Mouse (Mus musculus) liver, postnatal 0 days (tissue): ENCODE results near the gene Gadd45gip1. TPM values are rescaled to one million over a fixed set of nuclear protein-coding genes. Genes with fewer than 3 reads are reported as not detected.

Experiments used
- ATAC-seq: fragments of 200-750 bp; cut with Nextera tagmentation; 2 replicates; pipeline ENCODE4 v1.8.0; 2017; ENCODE audit warnings: mild to moderate bottlenecking, moderate library complexity
- DNase-seq: peaks from one replicate; pipeline ENCODE4 v3.0.0-alpha.2; 2016
- H3K27ac ChIP-seq: fragments of 300-500 bp; sonication (generic); 2 replicates; pipeline ENCODE4 v1.5.1; 2014; ENCODE audit warnings: antibody characterized with exemption, moderate library complexity, mild to moderate bottlenecking, low read depth
- H3K27me3 ChIP-seq: fragments of 300-500 bp; sonication (generic); 2 replicates; pipeline ENCODE4 v1.6.1; 2014; ENCODE audit warnings: low read length, control low read depth, mixed read lengths; ENCODE audit not compliant: insufficient read depth
- H3K36me3 ChIP-seq: fragments of 300-500 bp; sonication (generic); replicated peaks from 2 replicates; pipeline ENCODE4 v1.6.1; 2014; ENCODE audit warnings: mild to moderate bottlenecking, control low read depth, low read length, moderate library complexity, mixed read lengths; ENCODE audit not compliant: insufficient read depth
- H3K4me1 ChIP-seq: fragments of 300-500 bp; sonication (generic); 2 replicates; pipeline ENCODE4 v1.6.1; 2014; ENCODE audit warnings: antibody characterized with exemption, mild to moderate bottlenecking, control low read depth; ENCODE audit not compliant: insufficient read depth
- H3K4me2 ChIP-seq: fragments of 300-500 bp; sonication (generic); 2 replicates; pipeline ENCODE4 v1.6.1; 2014; ENCODE audit warnings: low read depth, mild to moderate bottlenecking, low read length, moderate library complexity, mixed read lengths
- H3K4me3 ChIP-seq: fragments of 300-500 bp; sonication (generic); 2 replicates; pipeline ENCODE4 v1.5.1; 2014; ENCODE audit warnings: low read depth, low read length
- H3K9ac ChIP-seq: fragments of 300-500 bp; sonication (generic); replicated peaks from 2 replicates; pipeline ENCODE4 v1.6.1; 2014; ENCODE audit warnings: mild to moderate bottlenecking, moderate library complexity
- H3K9me3 ChIP-seq: fragments of 300-500 bp; sonication (generic); 2 replicates; pipeline ENCODE4 v1.6.1; 2016; ENCODE audit warnings: mild to moderate bottlenecking, control low read depth, low read length, mixed read lengths
- CTCF ChIP-seq: sonication (generic); IDR thresholded peaks from 2 replicates; pipeline ENCODE4 v1.5.1; 2016; ENCODE audit warnings: antibody characterized with exemption, low read depth
- EP300 ChIP-seq: IDR thresholded peaks from 2 replicates; pipeline ENCODE4 v1.6.1; 2016; ENCODE audit warnings: antibody characterized with exemption, low read depth, mild to moderate bottlenecking
- WGBS: fragments of 180-500 bp; shearing (Covaris S2); extraction: QIAGEN DNeasy Blood & Tissue Kit; methylation state at CpG from one replicate; pipeline ENCODE4 v1.1.7; 2014; ENCODE audit not compliant: insufficient replicate concordance; 5-methylcytosine and 5-hydroxymethylcytosine counted together
- polyA plus RNA-seq: library from polyadenylated mRNA; unstranded; fragments of >200 nt; fragmentation: Nextera tagmentation; extraction: Ambion mirVana; gene quantifications from 2 replicates; pipeline ENCODE4 v1.2.1, GENCODE M21; 2015

Gadd45gip1 gene
- polyA plus RNA-seq, 1 experiment from 2014 or later = 31.9 TPM

DNA sequence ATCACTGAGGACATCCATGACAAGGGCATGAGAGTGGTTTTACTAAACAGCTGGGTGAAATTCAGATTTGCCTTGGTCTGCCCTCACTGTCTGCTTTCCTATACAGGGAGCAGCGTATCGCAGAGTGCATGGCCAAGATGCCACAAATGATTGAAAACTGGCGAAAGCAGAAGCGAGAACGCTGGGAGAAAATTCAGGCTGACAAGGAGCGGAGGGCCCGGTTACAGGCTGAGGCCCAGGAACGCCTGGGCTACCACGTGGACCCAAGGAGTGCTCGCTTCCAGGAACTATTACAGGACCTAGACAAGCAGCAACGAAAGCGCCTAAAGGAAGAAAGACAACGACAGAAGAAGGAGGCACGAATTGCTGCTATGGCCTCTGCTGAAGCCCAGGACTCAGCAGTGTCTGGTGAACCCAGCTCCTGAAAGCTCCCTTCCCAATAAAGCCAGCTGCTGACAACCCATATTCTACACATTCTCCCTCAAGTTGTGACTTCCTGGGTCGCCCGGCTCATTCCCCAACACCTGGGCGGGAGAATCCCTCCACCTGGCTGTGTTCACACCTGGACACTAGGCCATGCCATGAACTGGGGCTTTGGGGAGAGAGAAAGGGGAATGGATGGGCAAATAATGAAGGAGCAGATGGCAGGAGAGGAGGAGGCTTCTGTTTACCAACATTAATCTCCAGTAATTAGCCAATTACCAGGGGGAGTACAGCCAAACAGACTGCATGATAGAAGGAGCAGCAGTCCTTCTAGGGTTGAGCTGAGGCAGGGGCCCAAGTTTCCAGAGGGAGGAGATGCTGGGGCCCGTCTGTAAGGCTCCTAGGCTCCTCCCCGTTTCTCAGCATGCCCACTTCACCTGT is 2.9 kb downstream of the Gadd45gip1 start:
- Histone ChIP-seq H3K4me3 (no peak overlapping the region), H3K9me3 (no peaks in the 10 kb centered on the region), H3K36me3 (peaks cover 55% of the 10 kb centered on the region), H3K4me2 (peak overlapping the region; percentile 10), H3K9ac (0 out of 2 replicates have a peak overlapping the region, but pooled peaks have one; percentile 1), H3K4me1 (peaks cover 25% of the 10 kb centered on the region), H3K27ac (0 out of 2 replicates have a peak overlapping the region, but pooled peaks have one; percentile 26), H3K27me3 (no peaks in the 10 kb centered on the region)
- DNase-seq (no peak), ATAC-seq (no peak)
- 86% methylated on average over 19 of the region's 19 CpGs for WGBS
- 0 out of 2 replicates have a peak, but pooled peaks have one; percentile 10 for TF ChIP-seq EP300
- TF ChIP-seq CTCF = no peak

GRCm38 (mm10) chr8:84834866-84835855 is 3.8 kb downstream of the Gadd45gip1 start:
- no peak for DNase-seq
- no peak for ATAC-seq
- H3K27me3 ChIP-seq = no peaks in the 10 kb centered on the region
- 70% methylated on average over 10 of the region's 10 CpGs for WGBS
- H3K4me2 ChIP-seq = peak overlapping the region; percentile 67
- TF ChIP-seq CTCF (no peak), EP300 (no peak)
- H3K9me3 ChIP-seq = no peaks in the 10 kb centered on the region
- peaks cover 55% of the 10 kb centered on the region for H3K36me3 ChIP-seq
- 0 out of 2 replicates have a peak overlapping the region, but pooled peaks have one; percentile 1 for H3K9ac ChIP-seq
- peaks cover 29% of the 10 kb centered on the region for H3K4me1 ChIP-seq
- 0 out of 2 replicates have a peak overlapping the region, but pooled peaks have one; percentile 12 for H3K4me3 ChIP-seq
- H3K27ac ChIP-seq = 0 out of 2 replicates have a peak overlapping the region, but pooled peaks have one; percentile 26

DNA sequence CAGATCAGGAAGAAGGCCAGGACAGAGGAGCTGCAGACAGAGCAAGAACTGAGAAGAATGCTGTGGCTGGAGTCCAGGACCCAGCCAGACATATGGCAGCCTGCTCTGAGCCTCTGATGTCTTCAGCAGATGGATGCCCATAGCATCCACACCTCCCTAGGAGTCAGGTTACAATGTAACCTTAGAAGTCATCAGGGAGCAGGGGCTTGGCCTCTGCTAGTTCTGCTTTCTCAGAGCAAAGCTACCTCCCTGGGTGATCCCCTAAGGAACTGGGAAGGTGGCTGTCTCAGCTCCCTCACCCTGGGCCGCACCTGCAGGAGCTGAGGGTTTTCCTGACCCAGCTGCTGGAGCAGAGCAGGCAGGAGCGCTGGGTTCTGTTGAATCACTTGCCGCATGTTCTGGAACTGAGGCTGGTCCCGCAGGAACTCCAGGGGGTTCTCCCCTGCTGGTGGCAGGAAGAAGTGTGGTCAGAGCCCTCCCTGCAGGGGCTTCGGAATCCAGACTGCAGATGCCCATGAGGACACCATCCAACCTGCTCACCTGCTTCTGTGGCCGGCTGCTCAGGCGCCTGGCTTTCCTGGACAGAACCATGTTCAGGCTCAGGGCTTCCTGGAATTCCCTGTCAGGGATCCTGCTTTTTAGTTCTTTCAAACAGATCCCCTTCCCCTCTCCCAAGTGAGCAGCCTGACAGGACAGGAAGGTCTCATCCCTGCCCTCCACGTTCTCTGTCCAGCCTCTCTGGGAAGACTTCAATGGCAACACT is 6.0 kb downstream of the Gadd45gip1 start:
- Histone ChIP-seq H3K27me3 (no peaks in the 10 kb centered on the region), H3K27ac (peak overlapping the region; percentile 88), H3K4me3 (peak overlapping the region; percentile 53), H3K9me3 (no peaks in the 10 kb centered on the region), H3K4me2 (peak overlapping the region; percentile 67), H3K9ac (peak overlapping the region; percentile 76), H3K36me3 (peaks cover 68% of the 10 kb centered on the region), H3K4me1 (peaks cover 30% of the 10 kb centered on the region)
- no peak for TF ChIP-seq EP300
- 0 out of 2 replicates have a peak, but pooled peaks have one; percentile 1 for TF ChIP-seq CTCF
- WGBS = 81% methylated on average over 8 of the region's 8 CpGs
- DNase-seq = no peak
- no peak for ATAC-seq

DNA sequence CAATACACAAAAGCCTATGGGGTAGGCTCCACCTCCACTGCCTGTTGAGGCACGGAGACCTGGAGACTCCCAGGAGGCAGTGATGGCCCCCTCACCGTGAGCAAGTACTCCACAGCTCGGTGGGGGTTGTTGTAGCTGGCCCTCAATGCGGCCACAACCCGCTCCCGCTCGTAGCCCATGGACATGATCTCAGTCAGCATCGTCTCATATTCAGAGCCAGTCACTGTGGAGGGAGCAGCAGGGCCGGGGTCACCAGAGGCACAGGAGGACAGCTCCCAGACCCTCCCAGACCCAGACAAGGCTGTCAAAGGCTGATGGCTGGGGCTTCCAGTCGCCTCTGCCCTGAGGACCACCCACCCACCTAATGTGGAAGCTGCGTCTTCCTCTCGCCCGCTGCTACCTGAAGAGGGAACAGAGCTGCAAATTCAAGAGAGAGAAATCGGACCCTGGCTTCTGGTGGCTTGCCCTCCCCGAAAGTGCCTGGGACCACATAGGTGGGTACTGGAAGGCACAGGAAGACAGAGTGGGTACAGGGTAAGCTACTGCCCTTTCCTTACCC is 6.7 kb downstream of the Gadd45gip1 start:
- Histone ChIP-seq H3K27ac (peak overlapping the region; percentile 88), H3K27me3 (no peaks in the 10 kb centered on the region), H3K4me3 (peak overlapping the region; percentile 53), H3K4me1 (peaks cover 26% of the 10 kb centered on the region), H3K9me3 (no peaks in the 10 kb centered on the region), H3K9ac (peak overlapping the region; percentile 76), H3K36me3 (peaks cover 74% of the 10 kb centered on the region), H3K4me2 (peak overlapping the region; percentile 67)
- WGBS = 79% methylated on average over 15 of the region's 15 CpGs
- DNase-seq (no peak), ATAC-seq (peak; percentile 10)
- no peak for TF ChIP-seq CTCF
- TF ChIP-seq EP300 = no peak

DNA sequence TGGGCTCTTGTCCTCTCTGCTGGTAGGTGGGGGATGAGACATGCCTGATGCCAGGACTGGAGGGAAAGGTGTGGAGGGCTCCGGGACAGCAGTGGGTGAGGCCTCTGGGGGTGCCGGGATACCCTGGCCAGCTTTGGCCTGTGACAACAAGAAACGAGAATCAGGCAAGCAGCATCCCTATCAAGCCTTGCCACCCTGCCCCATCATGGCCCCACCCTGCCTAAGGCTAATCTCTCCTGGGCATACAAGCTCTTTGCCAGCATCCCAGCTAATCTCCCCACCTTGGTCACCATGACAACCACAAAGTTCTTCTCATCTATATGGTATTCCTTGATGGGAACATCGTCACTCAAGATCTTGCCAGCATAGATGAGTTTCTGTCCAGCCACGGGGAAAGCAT is 7.2 kb downstream of the Gadd45gip1 start:
- peak overlapping the region; percentile 81 for H3K4me2 ChIP-seq
- WGBS = 53% methylated on average over 5 of the region's 5 CpGs
- no peaks in the 10 kb centered on the region for H3K27me3 ChIP-seq
- ATAC-seq (peak; percentile 78), DNase-seq (peak; percentile 81)
- H3K9ac ChIP-seq = peak overlapping the region; percentile 76
- TF ChIP-seq CTCF (no peak), EP300 (peak; percentile 98)
- peaks cover 21% of the 10 kb centered on the region for H3K4me1 ChIP-seq
- H3K27ac ChIP-seq = peak overlapping the region; percentile 92
- H3K9me3 ChIP-seq = no peaks in the 10 kb centered on the region
- H3K36me3 ChIP-seq = peaks cover 75% of the 10 kb centered on the region
- H3K4me3 ChIP-seq = peak overlapping the region; percentile 53
